Mouse (Mus musculus) cerebral cortex, adult 2 months (tissue): ENCODE data around the gene Fundc2.

Experiments used
- WGBS: fragments of 180-500 bp; shearing (Covaris S2); methylation state at CpG from one replicate; pipeline ENCODE4 v1.1.7; 2018; 5-methylcytosine and 5-hydroxymethylcytosine counted together

The Fundc2 gene

GRCm38 (mm10) chrX:75382195-75382771 is at the start of gene Fundc2, which contains the start of gene F8:
Fundc2 (plus strand) TSS chrX:75382399.
F8 (minus strand) TSS chrX:75382615.
- WGBS = 4% methylated on average over 15 of the region's 25 CpGs

GRCm38 (mm10) chrX:75372666-75373425 is 9.4 kb upstream of the Fundc2 start:
- WGBS = 66% methylated on average over 2 of the region's 2 CpGs

GRCm38 (mm10) chrX:75381176-75381575 is 1.0 kb upstream of the Fundc2 start:
- WGBS = 87% methylated on average over 1 of the region's 1 CpGs

- WGBS = 58% methylated on average over 5 of the region's 5 CpGs
Observed at GRCm38 (mm10) chrX:75381699-75382098, 500 bp upstream of the Fundc2 start.

GRCm38 (mm10) chrX:75399471-75399870 is 17.3 kb downstream of the Fundc2 start:
- WGBS = 75% methylated on average over 1 of the region's 1 CpGs

GRCm38 (mm10) chrX:75402668-75403067 is 20.5 kb downstream of the Fundc2 start:
- whole genome bisulfite sequencing = 80% methylated on average over 2 of the region's 2 CpGs

GRCm38 (mm10) chrX:75409711-75410110 is 27.5 kb downstream of the Fundc2 start:
- WGBS = 97% methylated on average over 1 of the region's 1 CpGs

- WGBS = 5% methylated on average over 52 of the region's 52 CpGs
Observed at GRCm38 (mm10) chrX:75415936-75416785, 34.0 kb downstream of the Fundc2 start, which contains the start of the genes Cmc4, Mtcp1 and Brcc3. Cmc4 (minus strand) TSS chrX:75416584. Mtcp1 (minus strand) TSS chrX:75416588. Brcc3 (plus strand) TSS chrX:75416628.
